Mouse (Mus musculus) MEL (cell line): ENCODE results near the gene Asb7.

Experiments
- EP300 ChIP-seq, 2 experiments: IDR thresholded peaks; 2 replicates each; pipeline ENCODE4 v1.6.1; 2011; ENCODE audit warnings: improper control_type of control experiment in 2 of 2, low read length in 2 of 2, low read depth in 1 of 2, mild to moderate bottlenecking in 1 of 2
- MAX ChIP-seq: IDR thresholded peaks from 2 replicates; pipeline ENCODE4 v1.6.1; 2011; ENCODE audit warnings: low read length, improper control_type of control experiment
- POLR2A ChIP-seq, 2 experiments: IDR thresholded peaks; 2 replicates each; pipeline ENCODE4 v1.6.1; 2011 to 2012; ENCODE audit warnings: low read length in 2 of 2, mild to moderate bottlenecking in 2 of 2, control low read depth in 1 of 2, improper control_type of control experiment in 1 of 2, low read depth in 1 of 2, moderate library complexity in 1 of 2; ENCODE audit not compliant: control insufficient read depth in 1 of 2, insufficient read depth in 1 of 2, poor library complexity in 1 of 2
- ZC3H11A ChIP-seq: IDR thresholded peaks from 2 replicates; pipeline ENCODE4 v1.6.1; 2012; ENCODE audit warnings: low read depth, mild to moderate bottlenecking, inconsistent platforms, low read length, improper control_type of control experiment

DNA sequence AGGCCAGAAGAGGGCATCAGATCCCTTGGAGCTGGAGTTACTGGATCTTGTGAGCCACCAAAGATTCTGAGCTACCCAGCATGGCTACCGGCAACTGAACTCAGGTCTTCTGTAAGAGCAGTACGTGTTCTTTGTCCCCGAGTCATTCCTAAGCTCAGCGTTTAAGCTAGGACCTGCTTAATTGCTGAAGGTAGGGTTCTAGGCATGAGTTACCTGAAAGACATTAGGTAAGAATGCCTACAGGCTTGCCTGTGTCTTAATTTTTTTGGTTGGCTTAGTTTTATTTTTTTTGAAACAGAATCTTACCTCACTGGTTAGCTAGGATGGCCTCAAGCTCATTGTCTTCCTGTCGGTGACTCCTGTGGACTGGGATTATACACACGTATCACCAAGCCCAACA, 38.7 kb upstream of the Asb7 start:
- TF ChIP-seq MAX (no peak), EP300 (IDR thresholded peaks at IDR 0.05; ENCODE audit: low read depth in 1 of 2, low read length in 2 of 2) (no peak), ZC3H11A (no peak), POLR2A (IDR thresholded peaks at IDR 0.05; ENCODE audit: control insufficient read depth in 1 of 2, insufficient read depth in 1 of 2, low read depth in 1 of 2, low read length in 2 of 2, poor library complexity in 1 of 2) (no peak)
